ENCODE assay signal across 12 mouse cellular contexts in genomic region chr11:79072108-79072507, GRCm38 (mm10).
DNase-seq lines count a peak whose midpoint lies in the region; ATAC-seq lines count a peak whose summit lies in the region.
"Had no signal": no experiment of that assay in that cellular context is flagged by ENCODE, and none has a peak within 500 bp of the region (broad histone marks: within the 10 kb centered on the region; RNA-seq: fewer than 3 reads in every experiment).

No protein-coding gene starts in this region.

- 92% methylated on average over 8 of the region's 8 CpGs for WGBS in forebrain, embryonic 14.5 days

- 0 out of 2 replicates have a peak, but pooled peaks cover 2% of the 10 kb centered on the region for H3K4me1 ChIP-seq in forebrain, embryonic 14.5 days (ENCODE audit: control insufficient read depth, insufficient read depth, low read length)

- no peak overlapping the region for H3K27ac ChIP-seq in forebrain, embryonic 14.5 days (ENCODE audit: low read depth, low read length)
- H3K27ac ChIP-seq: hindbrain, embryonic 14.5 days; macrophage had no signal

- no peak overlapping the region for H3K4me2 ChIP-seq in forebrain, embryonic 14.5 days (ENCODE audit: low read length)
- H3K4me2 ChIP-seq: hindbrain, embryonic 14.5 days had no signal

- no peaks in the 10 kb centered on the region for H3K27me3 ChIP-seq in forebrain, embryonic 14.5 days (replicated peaks; ENCODE audit: control insufficient read depth, insufficient read depth, low read length)

- intact Hi-C loops in left cerebral cortex, postnatal 10 days (cut with DNase I): no loop called here
- intact Hi-C loops in left cerebral cortex, postnatal 14 days (cut with DNase I): no loop called here

- peak; percentile 50 to 74 for DNase-seq in frontal cortex, adult 2 months (ENCODE audit: extremely low spot score in 1 of 2, low spot score in 1 of 2)
- DNase-seq in frontal cortex, postnatal 25 days (ENCODE audit: low spot score in 2 of 2): no peak
- DNase-seq in left cerebral cortex, adult 18-20 months (ENCODE audit: low spot score in 2 of 2): peak; percentile 57 to 72
- DNase-seq in left cerebral cortex, postnatal 10 days (ENCODE audit: extremely low spot score in 1 of 2, low spot score in 2 of 2): no peak
- peak; percentile 61 to 69 for DNase-seq in left cerebral cortex, postnatal 14 days (ENCODE audit: low spot score in 2 of 2)
- peak; percentile 33 for DNase-seq in right cerebral cortex, postnatal 14 days
- DNase-seq in cerebellum, postnatal 4 days (ENCODE audit: low spot score in 2 of 2): no peak
- no peak for DNase-seq in forebrain, embryonic 14.5 days (ENCODE audit: low spot score)
- DNase-seq: cerebellum, adult 11-12 months; kidney, adult 9 months had no signal

- H3K36me3 ChIP-seq in forebrain, embryonic 14.5 days (ENCODE audit: control insufficient read depth, insufficient read depth, low read length): no peaks in the 10 kb centered on the region

- H3K9ac ChIP-seq in forebrain, embryonic 14.5 days (ENCODE audit: low read length): no peak overlapping the region
- H3K9ac ChIP-seq: hindbrain, embryonic 14.5 days had no signal

- H3K9me3 ChIP-seq in forebrain, embryonic 14.5 days (replicated peaks; ENCODE audit: control insufficient read depth, low read length): no peaks in the 10 kb centered on the region

- H3K4me3 ChIP-seq in forebrain, embryonic 14.5 days (ENCODE audit: low read depth, low read length): no peak overlapping the region

- no peak for ATAC-seq in forebrain, embryonic 14.5 days

Comparison
In these comparisons a context has a peak if more than half of its experiments do, and no peak if none do; other contexts are left out.
1. DNase-seq: peak in frontal cortex, adult 2 months (2 of 2), left cerebral cortex, adult 18-20 months (2 of 2), left cerebral cortex, postnatal 14 days (2 of 2) and right cerebral cortex, postnatal 14 days (single experiment); none in frontal cortex, postnatal 25 days (0 of 2), left cerebral cortex, postnatal 10 days (0 of 2), cerebellum, postnatal 4 days (0 of 2) and forebrain, embryonic 14.5 days (single experiment).